Comparison of ENCODE assay signal across 15 mouse cellular contexts in genomic region chr10:80382641-80383365, GRCm38 (mm10). TPM values are rescaled to one million over a fixed set of nuclear protein-coding genes. Genes with fewer than 3 reads are reported as not detected.
DNase-seq lines count a peak whose midpoint lies in the region; ATAC-seq and TF ChIP-seq lines count a peak whose summit lies in the region.
"Had no signal": no experiment of that assay in that cellular context is flagged by ENCODE, and none has a peak within 500 bp of the region (broad histone marks: within the 10 kb centered on the region; RNA-seq: fewer than 3 reads in every experiment).

No protein-coding gene starts in this region.

- no peak for TF ChIP-seq EP300 in stomach, postnatal 0 days (optimal IDR thresholded peaks at IDR 0.05)

- H3K9ac ChIP-seq in midbrain, embryonic 11.5 days (ENCODE audit: low read length), result no peak overlapping the region
- peak overlapping the region; percentile 99; the same call in 1 of the 2 replicates for H3K9ac ChIP-seq in forebrain, embryonic 14.5 days (ENCODE audit: low read length)
- H3K9ac ChIP-seq in hindbrain, embryonic 15.5 days, result 0 out of 2 replicates have a peak overlapping the region, but pooled peaks have one; percentile 13
- peak overlapping the region; percentile 100 for H3K9ac ChIP-seq in neural tube, embryonic 13.5 days
- no peak overlapping the region for H3K9ac ChIP-seq in stomach, postnatal 0 days (ENCODE audit: low read length)
- H3K9ac ChIP-seq: liver, embryonic 13.5 days had no signal

- TF ChIP-seq CTCF in stomach, postnatal 0 days (IDR thresholded peaks at IDR 0.05; ENCODE audit: low read depth), result no peak

- H3K27me3 ChIP-seq in midbrain, embryonic 10.5 days (ENCODE audit: low read depth, poor library complexity, severe bottlenecking), result no peaks in the 10 kb centered on the region
- H3K27me3 ChIP-seq in midbrain, embryonic 11.5 days (ENCODE audit: control insufficient read depth, insufficient read depth, low read length), result no peaks in the 10 kb centered on the region
- no peaks in the 10 kb centered on the region for H3K27me3 ChIP-seq in forebrain, embryonic 14.5 days (replicated peaks; ENCODE audit: control insufficient read depth, insufficient read depth, low read length)
- H3K27me3 ChIP-seq in hindbrain, embryonic 15.5 days, result no peaks in the 10 kb centered on the region
- H3K27me3 ChIP-seq in neural tube, embryonic 13.5 days, result no peaks in the 10 kb centered on the region
- no peaks in the 10 kb centered on the region for H3K27me3 ChIP-seq in stomach, postnatal 0 days (ENCODE audit: control insufficient read depth, insufficient read depth, low read length)

- no peak overlapping the region for H3K27ac ChIP-seq in midbrain, embryonic 10.5 days (replicated peaks)
- no peak overlapping the region for H3K27ac ChIP-seq in midbrain, embryonic 11.5 days (ENCODE audit: low read depth, low read length)
- no peak overlapping the region for H3K27ac ChIP-seq in forebrain, embryonic 14.5 days (ENCODE audit: low read depth, low read length)
- H3K27ac ChIP-seq in hindbrain, embryonic 15.5 days (replicated peaks), result no peak overlapping the region
- H3K27ac ChIP-seq in neural tube, embryonic 13.5 days (replicated peaks), result no peak overlapping the region
- no peak overlapping the region for H3K27ac ChIP-seq in stomach, postnatal 0 days (replicated peaks)

- no peaks in the 10 kb centered on the region for H3K9me3 ChIP-seq in midbrain, embryonic 10.5 days (replicated peaks)
- H3K9me3 ChIP-seq in midbrain, embryonic 11.5 days (ENCODE audit: control insufficient read depth, low read length), result no peaks in the 10 kb centered on the region
- no peaks in the 10 kb centered on the region for H3K9me3 ChIP-seq in forebrain, embryonic 14.5 days (replicated peaks; ENCODE audit: control insufficient read depth, low read length)
- no peaks in the 10 kb centered on the region for H3K9me3 ChIP-seq in hindbrain, embryonic 15.5 days
- H3K9me3 ChIP-seq in neural tube, embryonic 13.5 days, result no peaks in the 10 kb centered on the region
- H3K9me3 ChIP-seq in stomach, postnatal 0 days (ENCODE audit: control insufficient read depth, low read length), result no peaks in the 10 kb centered on the region
- H3K9me3 ChIP-seq: liver, embryonic 13.5 days had no signal

- H3K36me3 ChIP-seq in midbrain, embryonic 10.5 days, result peaks cover 64% of the 10 kb centered on the region
- H3K36me3 ChIP-seq in midbrain, embryonic 11.5 days (ENCODE audit: control insufficient read depth, insufficient read depth, low read length), result peaks cover 21% of the 10 kb centered on the region
- H3K36me3 ChIP-seq in forebrain, embryonic 14.5 days (ENCODE audit: control insufficient read depth, insufficient read depth, low read length), result peaks cover 63% of the 10 kb centered on the region
- peaks cover 42% of the 10 kb centered on the region for H3K36me3 ChIP-seq in hindbrain, embryonic 15.5 days
- H3K36me3 ChIP-seq in neural tube, embryonic 13.5 days, result peaks cover 57% of the 10 kb centered on the region
- peaks cover 16% of the 10 kb centered on the region for H3K36me3 ChIP-seq in stomach, postnatal 0 days (ENCODE audit: control insufficient read depth, insufficient read depth, low read length)

- H3K4me3 ChIP-seq in midbrain, embryonic 10.5 days, result peak overlapping the region; percentile 99; the same call in 1 of the 2 replicates
- no peak overlapping the region for H3K4me3 ChIP-seq in midbrain, embryonic 11.5 days (ENCODE audit: low read depth, low read length)
- peak overlapping the region; percentile 97; the same call in 1 of the 2 replicates for H3K4me3 ChIP-seq in forebrain, embryonic 14.5 days (ENCODE audit: low read depth, low read length)
- H3K4me3 ChIP-seq in hindbrain, embryonic 15.5 days, result peak overlapping the region; percentile 94
- peak overlapping the region; percentile 99 for H3K4me3 ChIP-seq in neural tube, embryonic 13.5 days
- no peak overlapping the region for H3K4me3 ChIP-seq in stomach, postnatal 0 days (ENCODE audit: low read depth, low read length)
- H3K4me3 ChIP-seq: liver, embryonic 13.5 days had no signal

- no peak for ATAC-seq in midbrain, embryonic 11.5 days (ENCODE audit: low FRiP score)
- ATAC-seq in forebrain, embryonic 14.5 days, result no peak
- ATAC-seq in hindbrain, embryonic 15.5 days (ENCODE audit: low FRiP score, low read depth), result no peak
- ATAC-seq in neural tube, embryonic 13.5 days (ENCODE audit: low read depth), result no peak
- ATAC-seq in inflammation-experienced regulatory T-cells, adult 6 months, result no peak
- ATAC-seq in stomach, postnatal 0 days (ENCODE audit: low FRiP score, low TSS enrichment), result no peak
- ATAC-seq: activated CD4-positive, CD25-positive, alpha-beta regulatory T cell, adult 4 months; CD4-positive, CD25-positive, alpha-beta regulatory T cell, adult 4 months had no signal

- 92% methylated on average over 7 of the region's 7 CpGs for WGBS in midbrain, embryonic 10.5 days
- 92% methylated on average over 7 of the region's 7 CpGs for WGBS in midbrain, embryonic 11.5 days
- 86% methylated on average over 7 of the region's 7 CpGs for WGBS in forebrain, embryonic 14.5 days
- WGBS in hindbrain, embryonic 15.5 days, result 75% methylated on average over 7 of the region's 7 CpGs
- 84% methylated on average over 7 of the region's 7 CpGs for WGBS in neural tube, embryonic 13.5 days
- WGBS in stomach, postnatal 0 days, result 77% methylated on average over 7 of the region's 7 CpGs

- DNase-seq in midbrain, embryonic 10.5 days (ENCODE audit: low spot score), result no peak
- DNase-seq in midbrain, embryonic 11.5 days (ENCODE audit: low spot score, missing footprints), result no peak
- no peak for DNase-seq in forebrain, embryonic 14.5 days (ENCODE audit: low spot score)
- no peak for DNase-seq in stomach, postnatal 0 days (ENCODE audit: low spot score)
- no peak for DNase-seq in urinary bladder, postnatal 10 days (ENCODE audit: low spot score)
- DNase-seq: cerebellum, postnatal 36 days; liver, embryonic 13.5 days; right cerebral cortex, postnatal 25 days; thymus, postnatal 36 days had no signal

- H3K4me2 ChIP-seq in midbrain, embryonic 11.5 days, result no peak overlapping the region
- peak overlapping the region; percentile 98 for H3K4me2 ChIP-seq in forebrain, embryonic 14.5 days (ENCODE audit: low read length)
- H3K4me2 ChIP-seq in hindbrain, embryonic 15.5 days, result peak overlapping the region; percentile 89
- peak overlapping the region; percentile 100 for H3K4me2 ChIP-seq in neural tube, embryonic 13.5 days
- H3K4me2 ChIP-seq in stomach, postnatal 0 days (replicated peaks; ENCODE audit: low read depth), result no peak overlapping the region
- H3K4me2 ChIP-seq: liver, embryonic 13.5 days had no signal

- H3K4me1 ChIP-seq in midbrain, embryonic 10.5 days, result peaks cover 45% of the 10 kb centered on the region
- peaks cover 26% of the 10 kb centered on the region for H3K4me1 ChIP-seq in midbrain, embryonic 11.5 days (ENCODE audit: control insufficient read depth, insufficient read depth, low read length)
- peaks cover 22% of the 10 kb centered on the region for H3K4me1 ChIP-seq in forebrain, embryonic 14.5 days (ENCODE audit: control insufficient read depth, insufficient read depth, low read length)
- H3K4me1 ChIP-seq in hindbrain, embryonic 15.5 days (replicated peaks), result peaks cover 36% of the 10 kb centered on the region
- H3K4me1 ChIP-seq in neural tube, embryonic 13.5 days (replicated peaks), result peaks cover 47% of the 10 kb centered on the region
- peaks cover 12% of the 10 kb centered on the region; the same call in 1 of the 2 replicates for H3K4me1 ChIP-seq in stomach, postnatal 0 days (replicated peaks; ENCODE audit: control insufficient read depth, insufficient read depth)

RNA-seq across cellular contexts. Expression of gene Mex3d, which starts 4.7 kb away (rescaled TPM):
- 6.3 and 6.4 TPM in 2 replicates for polyA plus RNA-seq in midbrain, embryonic 10.5 days (2016; fragmentation: Nextera tagmentation; extraction: Ambion mirVana)
- polyA plus RNA-seq in midbrain, embryonic 11.5 days (2014; fragmentation: Nextera tagmentation; extraction: Ambion mirVana), result 11.8 and 12.4 TPM in 2 replicates
- polyA plus RNA-seq in forebrain, embryonic 14.5 days (2014; fragmentation: Nextera tagmentation; extraction: Ambion mirVana), result 16.9 and 17.8 TPM in 2 replicates
- polyA plus RNA-seq in hindbrain, embryonic 15.5 days (2015; fragmentation: Nextera tagmentation; extraction: Ambion mirVana), result 18.9 and 19.2 TPM in 2 replicates
- 15.6 and 16.7 TPM in 2 replicates for polyA plus RNA-seq in neural tube, embryonic 13.5 days (2015; fragmentation: Nextera tagmentation; extraction: Ambion mirVana)
- polyA plus RNA-seq in inflammation-experienced regulatory T-cells, adult 6 months (2017; shearing (Covaris generic)), result 1 to 10 TPM in 1 of 3 experiments, under 1 TPM in 2; 0.79 to 1.3 (median 0.79) TPM
- 4.1 and 4.5 TPM in 2 replicates for polyA plus RNA-seq in stomach, postnatal 0 days (2015; fragmentation: Nextera tagmentation; extraction: Ambion mirVana)

RNA-seq across cellular contexts. Expression of gene Mbd3, which starts 16.5 kb away (rescaled TPM):
- polyA plus RNA-seq in midbrain, embryonic 10.5 days (2016; fragmentation: Nextera tagmentation; extraction: Ambion mirVana), result 338 and 351 TPM in 2 replicates
- polyA plus RNA-seq in midbrain, embryonic 11.5 days (2014; fragmentation: Nextera tagmentation; extraction: Ambion mirVana), result 222 and 252 TPM in 2 replicates
- polyA plus RNA-seq in forebrain, embryonic 14.5 days (2014; fragmentation: Nextera tagmentation; extraction: Ambion mirVana), result 216 and 221 TPM in 2 replicates
- 213 and 229 TPM in 2 replicates for polyA plus RNA-seq in hindbrain, embryonic 15.5 days (2015; fragmentation: Nextera tagmentation; extraction: Ambion mirVana)
- 238 and 241 TPM in 2 replicates for polyA plus RNA-seq in neural tube, embryonic 13.5 days (2015; fragmentation: Nextera tagmentation; extraction: Ambion mirVana)
- 10 to 100 TPM; 19.2 to 30.4 (median 25.9) TPM for polyA plus RNA-seq in inflammation-experienced regulatory T-cells, adult 6 months (2017; shearing (Covaris generic))
- 81.1 and 82.9 TPM in 2 replicates for polyA plus RNA-seq in stomach, postnatal 0 days (2015; fragmentation: Nextera tagmentation; extraction: Ambion mirVana)

RNA-seq across cellular contexts. Expression of gene Uqcr11, which starts 23.8 kb away (rescaled TPM):
- 610 and 635 TPM in 2 replicates for polyA plus RNA-seq in midbrain, embryonic 10.5 days (2016; fragmentation: Nextera tagmentation; extraction: Ambion mirVana)
- polyA plus RNA-seq in midbrain, embryonic 11.5 days (2014; fragmentation: Nextera tagmentation; extraction: Ambion mirVana), result 404 and 476 TPM in 2 replicates
- 628 and 893 TPM in 2 replicates for polyA plus RNA-seq in forebrain, embryonic 14.5 days (2014; fragmentation: Nextera tagmentation; extraction: Ambion mirVana)
- 711 and 737 TPM in 2 replicates for polyA plus RNA-seq in hindbrain, embryonic 15.5 days (2015; fragmentation: Nextera tagmentation; extraction: Ambion mirVana)
- polyA plus RNA-seq in neural tube, embryonic 13.5 days (2015; fragmentation: Nextera tagmentation; extraction: Ambion mirVana), result 462 and 574 TPM in 2 replicates
- polyA plus RNA-seq in inflammation-experienced regulatory T-cells, adult 6 months (2017; shearing (Covaris generic)), result 100 to 1,000 TPM; 289 to 335 (median 330) TPM
- polyA plus RNA-seq in stomach, postnatal 0 days (2015; fragmentation: Nextera tagmentation; extraction: Ambion mirVana), result 859 and 899 TPM in 2 replicates

RNA-seq across cellular contexts. Expression of gene Plk5, which starts 26.5 kb away (rescaled TPM):
- polyA plus RNA-seq in midbrain, embryonic 10.5 days (2016; fragmentation: Nextera tagmentation; extraction: Ambion mirVana), result 0.12 and 0.32 TPM in 2 replicates
- 0.05 and 0.22 TPM in 2 replicates for polyA plus RNA-seq in midbrain, embryonic 11.5 days (2014; fragmentation: Nextera tagmentation; extraction: Ambion mirVana)
- polyA plus RNA-seq in forebrain, embryonic 14.5 days (2014; fragmentation: Nextera tagmentation; extraction: Ambion mirVana), result 1.2 and 1.9 TPM in 2 replicates
- 6.1 and 6.4 TPM in 2 replicates for polyA plus RNA-seq in hindbrain, embryonic 15.5 days (2015; fragmentation: Nextera tagmentation; extraction: Ambion mirVana)
- 1.0 and 1.5 TPM in 2 replicates for polyA plus RNA-seq in neural tube, embryonic 13.5 days (2015; fragmentation: Nextera tagmentation; extraction: Ambion mirVana)
- not detected for polyA plus RNA-seq in inflammation-experienced regulatory T-cells, adult 6 months (2017; shearing (Covaris generic))
- 0.07 TPM in 2 replicates for polyA plus RNA-seq in stomach, postnatal 0 days (2015; fragmentation: Nextera tagmentation; extraction: Ambion mirVana)
- polyA plus RNA-seq: activated CD4-positive, CD25-positive, alpha-beta regulatory T cell, adult 4 months; CD4-positive, CD25-positive, alpha-beta regulatory T cell, adult 4 months; heart, embryonic 14.5 days had no signal

RNA-seq across cellular contexts. Expression of gene Adamtsl5, which starts 34.6 kb away (rescaled TPM):
- polyA plus RNA-seq in midbrain, embryonic 10.5 days (2016; fragmentation: Nextera tagmentation; extraction: Ambion mirVana), result 0.48 and 0.91 TPM in 2 replicates
- 0.11 and 0.31 TPM in 2 replicates for polyA plus RNA-seq in midbrain, embryonic 11.5 days (2014; fragmentation: Nextera tagmentation; extraction: Ambion mirVana)
- polyA plus RNA-seq in forebrain, embryonic 14.5 days (2014; fragmentation: Nextera tagmentation; extraction: Ambion mirVana), result 0.48 and 0.52 TPM in 2 replicates
- 0.76 and 1.2 TPM in 2 replicates for polyA plus RNA-seq in hindbrain, embryonic 15.5 days (2015; fragmentation: Nextera tagmentation; extraction: Ambion mirVana)
- 1.6 and 1.8 TPM in 2 replicates for polyA plus RNA-seq in neural tube, embryonic 13.5 days (2015; fragmentation: Nextera tagmentation; extraction: Ambion mirVana)
- polyA plus RNA-seq in inflammation-experienced regulatory T-cells, adult 6 months (2017; shearing (Covaris generic)), result not detected
- polyA plus RNA-seq in stomach, postnatal 0 days (2015; fragmentation: Nextera tagmentation; extraction: Ambion mirVana), result 12.2 and 12.8 TPM in 2 replicates
- polyA plus RNA-seq: activated CD4-positive, CD25-positive, alpha-beta regulatory T cell, adult 4 months; CD4-positive, CD25-positive, alpha-beta regulatory T cell, adult 4 months had no signal

Comparison
In these comparisons a context has a peak if more than half of its experiments do, and no peak if none do; other contexts are left out.
1. H3K4me3 ChIP-seq: peak in midbrain, embryonic 10.5 days (single experiment), forebrain, embryonic 14.5 days (single experiment), hindbrain, embryonic 15.5 days (single experiment) and neural tube, embryonic 13.5 days (single experiment); none in midbrain, embryonic 11.5 days (single experiment) and stomach, postnatal 0 days (single experiment).
2. H3K4me2 ChIP-seq: peak in forebrain, embryonic 14.5 days (single experiment), hindbrain, embryonic 15.5 days (single experiment) and neural tube, embryonic 13.5 days (single experiment); none in midbrain, embryonic 11.5 days (single experiment) and stomach, postnatal 0 days (single experiment).
3. H3K9ac ChIP-seq: peak in forebrain, embryonic 14.5 days (single experiment), hindbrain, embryonic 15.5 days (single experiment) and neural tube, embryonic 13.5 days (single experiment); none in midbrain, embryonic 11.5 days (single experiment) and stomach, postnatal 0 days (single experiment).